Mouse (Mus musculus) left cerebral cortex, adult 11 months (tissue): ENCODE data around the gene Kdm3a.

Experiments used
- DNase-seq: peaks from one replicate; pipeline ENCODE4 v3.0.0; 2022; ENCODE audit warnings: low spot score

Gene Kdm3a

DNA sequence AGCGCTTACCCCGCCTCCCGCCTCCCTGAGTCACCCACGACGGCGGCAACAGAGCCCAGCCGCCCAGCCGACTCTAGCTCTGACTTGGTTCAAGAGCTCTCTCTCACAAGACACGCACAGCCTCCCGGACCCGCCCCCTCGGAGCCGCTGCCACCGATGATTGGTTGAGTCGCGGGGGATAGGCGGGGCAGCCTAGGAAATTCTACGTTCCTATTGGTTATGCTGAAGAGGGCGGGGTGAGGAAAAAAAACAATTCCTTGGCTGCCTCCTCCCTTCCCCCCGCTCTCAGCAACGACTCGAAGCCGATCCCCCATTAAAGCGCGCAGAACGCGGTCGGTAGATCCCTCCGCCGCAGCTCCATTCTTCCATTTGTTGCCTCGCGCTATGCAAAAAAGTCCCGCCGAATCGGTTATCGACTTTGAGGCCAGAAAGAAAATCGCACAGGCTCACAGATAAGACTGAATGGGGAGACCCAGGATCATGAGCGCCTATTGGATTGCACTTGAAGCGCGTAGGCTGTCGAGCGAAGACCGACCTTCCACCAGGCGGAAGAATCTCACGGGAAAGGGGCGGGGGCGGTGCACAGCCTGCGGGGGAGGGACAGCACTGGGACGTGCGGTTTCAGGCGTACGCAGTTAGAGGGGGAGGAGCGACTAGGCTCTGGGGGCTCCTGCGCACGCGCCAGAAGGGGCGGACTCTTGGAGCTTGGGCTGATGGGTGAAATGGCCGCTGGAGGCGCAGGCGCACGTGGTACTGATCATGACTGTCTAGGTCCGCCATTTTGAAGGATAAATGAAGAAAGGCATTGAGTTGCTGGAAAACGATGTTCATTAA is at the start of gene Kdm3a:
Gene Kdm3a (minus strand): TSS at position 162 of the 834 bp plus-strand sequence.
- DNase-seq = peak; percentile 97

DNA sequence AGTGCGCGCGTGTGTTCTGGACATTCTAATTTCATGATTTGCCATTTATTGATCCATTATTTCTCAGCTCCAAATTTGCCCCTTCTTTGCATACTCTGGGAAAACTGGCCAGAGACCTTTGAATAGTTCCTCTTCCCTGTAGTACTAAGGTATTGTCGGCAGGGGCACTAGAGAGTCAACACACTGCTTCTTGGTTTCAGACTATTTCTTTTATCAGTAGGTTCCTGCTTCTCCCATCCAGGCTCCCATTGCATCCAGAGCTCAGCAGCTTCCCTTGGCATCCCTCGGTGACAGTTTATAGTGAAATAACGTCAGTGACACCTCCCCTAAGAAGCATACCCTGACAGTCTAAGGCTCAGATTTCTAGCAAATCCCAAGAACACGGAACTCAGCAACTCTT is 46.1 kb upstream of the Kdm3a start:
- no peak for DNase-seq

DNA sequence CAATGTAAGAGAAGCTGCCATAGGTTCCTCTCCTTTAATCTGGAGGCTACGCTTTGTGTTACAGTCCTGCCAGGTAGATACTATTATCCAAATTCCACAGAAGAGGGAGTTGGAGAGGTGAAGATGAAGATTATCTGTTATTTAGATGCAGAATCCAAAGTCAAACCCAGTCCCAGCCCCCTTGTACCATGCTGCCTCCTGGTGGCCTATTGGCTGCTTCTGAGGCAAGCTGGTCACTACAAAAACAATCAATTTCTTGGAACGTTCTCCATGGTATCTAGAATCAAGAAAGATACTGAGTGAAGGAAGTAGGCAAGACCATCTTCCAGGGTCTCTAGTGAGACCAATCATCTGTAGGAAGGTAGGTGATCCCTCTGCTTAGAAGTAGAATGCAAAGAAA is 40.4 kb upstream of the Kdm3a start:
- DNase-seq = no peak

DNA sequence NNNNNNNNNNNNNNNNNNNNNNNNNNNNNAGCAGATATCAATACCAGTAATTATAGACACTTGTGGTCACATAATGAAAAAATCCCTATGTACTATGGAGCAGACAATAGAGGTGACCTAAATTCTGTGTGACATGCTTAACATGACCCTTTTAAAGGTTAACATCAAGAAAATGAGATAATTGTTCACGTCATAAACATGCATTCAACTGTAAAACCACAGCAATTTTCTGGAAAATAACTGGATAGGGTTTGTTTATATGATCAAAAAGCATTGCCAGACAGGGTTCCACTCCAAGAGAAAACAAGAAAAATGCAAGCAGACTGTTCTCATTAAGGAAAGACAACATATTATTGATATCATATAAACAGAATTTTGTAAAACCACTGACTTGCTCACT is 31.7 kb upstream of the Kdm3a start:
- no peak for DNase-seq

DNA sequence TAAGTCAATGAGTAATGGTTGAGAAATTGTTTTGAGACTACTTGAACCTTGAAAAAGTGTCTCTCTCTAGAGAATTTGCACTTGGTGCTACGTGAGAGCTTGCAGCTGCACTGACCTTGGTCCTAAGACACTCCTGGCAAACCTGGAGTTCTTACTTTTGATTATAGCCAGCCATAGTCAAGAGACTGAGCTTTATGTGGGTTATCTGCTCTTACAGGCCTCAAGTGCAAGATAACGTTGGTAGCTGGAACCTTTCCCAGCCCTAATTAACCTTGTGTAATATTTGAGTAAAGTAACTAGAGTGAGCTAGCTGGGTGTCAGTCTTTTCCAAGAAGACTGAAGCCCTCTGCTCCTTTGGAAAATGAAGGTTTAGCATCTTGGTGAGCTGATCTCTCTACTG is 25.5 kb upstream of the Kdm3a start:
- DNase-seq = no peak

DNA sequence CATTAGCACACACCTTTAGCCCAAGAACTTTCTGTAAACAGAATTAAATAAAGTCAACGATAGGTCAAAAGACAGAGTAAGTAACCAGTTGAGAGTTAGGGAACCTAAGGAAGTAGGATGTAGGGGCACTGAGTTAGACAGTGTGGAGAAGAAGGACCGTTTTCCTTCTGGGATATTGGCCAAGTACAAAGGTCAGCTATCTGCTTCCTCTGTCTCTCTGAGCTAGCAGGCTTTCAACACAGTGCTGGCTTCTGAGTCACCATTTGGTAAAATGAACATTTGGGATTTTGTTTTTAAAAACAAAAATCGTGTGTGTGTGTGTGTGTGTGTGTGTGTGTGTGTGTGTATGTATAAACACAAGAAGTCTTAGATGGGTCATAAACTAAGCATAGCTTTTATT is 23.0 kb upstream of the Kdm3a start:
- DNase-seq = no peak

DNA sequence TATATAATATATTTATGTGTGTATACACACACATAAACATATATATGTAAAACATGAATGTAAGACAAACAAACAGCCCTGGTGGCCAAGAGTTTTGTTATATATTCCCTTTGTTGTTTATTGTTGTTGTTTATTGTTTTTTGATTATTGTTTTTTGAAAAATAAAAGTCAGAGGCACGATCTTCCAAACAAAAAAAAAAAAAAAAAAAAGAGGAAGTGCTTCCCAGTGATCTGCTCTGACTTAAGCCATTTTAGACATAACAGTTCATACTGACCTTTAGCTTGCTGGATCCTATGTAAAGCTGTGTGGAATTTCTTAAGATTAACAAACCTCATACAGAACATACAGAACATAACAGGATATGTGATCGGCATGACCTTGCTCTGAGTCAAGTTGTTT is 19.1 kb upstream of the Kdm3a start:
- no peak for DNase-seq

DNA sequence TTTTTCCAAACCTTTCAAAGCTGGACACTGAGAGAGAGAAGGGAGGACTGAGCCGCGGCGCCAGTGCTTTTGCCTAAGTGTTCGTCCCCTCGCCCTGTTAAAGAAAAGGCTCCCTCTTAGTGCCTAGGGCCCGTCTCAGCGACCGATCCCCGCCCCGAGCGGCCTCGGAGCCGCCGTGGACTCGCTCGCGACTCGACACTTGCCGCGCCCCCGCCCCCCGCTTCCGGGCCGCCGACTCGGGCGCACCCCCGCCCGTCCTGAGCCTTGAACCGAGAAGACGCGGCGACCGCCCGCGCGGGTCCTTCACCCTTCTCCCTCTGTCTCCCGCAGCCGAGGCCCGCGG is 333 bp downstream of the Kdm3a start:
- DNase-seq = no peak

DNA sequence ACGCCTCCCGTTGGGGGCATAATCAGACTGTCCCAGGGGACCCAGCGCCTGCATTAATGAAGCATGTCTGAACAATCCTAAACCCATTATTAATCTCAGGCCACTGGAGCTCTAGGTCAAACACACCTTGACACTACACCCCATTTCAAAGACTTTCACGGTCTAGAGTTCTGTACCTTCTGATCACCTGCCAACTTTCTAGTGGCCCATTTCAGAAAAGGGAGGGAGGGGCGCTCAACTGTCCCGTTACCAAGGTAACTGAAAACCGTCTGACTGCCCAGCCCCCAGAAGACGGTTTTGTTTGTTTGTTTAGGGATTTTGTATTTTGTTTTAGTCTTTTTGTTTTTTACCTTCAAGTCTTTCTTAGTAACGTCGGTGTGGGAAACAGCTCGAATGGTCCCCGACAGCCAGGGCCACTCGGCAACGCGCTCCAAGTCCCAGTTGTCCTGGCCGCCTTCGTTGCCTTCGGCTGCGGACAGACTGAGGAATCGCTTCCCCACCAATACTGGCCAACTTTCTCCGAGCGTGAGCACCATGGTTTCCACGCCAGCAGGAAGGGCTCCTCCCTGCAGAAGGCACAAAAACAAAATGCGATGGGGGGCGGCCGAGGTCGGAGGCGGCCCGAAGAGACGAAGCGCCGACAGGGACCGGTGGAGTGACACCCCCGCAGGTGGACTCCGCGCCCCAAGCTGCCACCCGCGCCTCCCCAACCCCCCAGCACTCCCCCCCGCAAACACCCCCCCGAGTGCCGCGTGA is 906 bp downstream of the Kdm3a start:
- DNase-seq = no peak

DNA sequence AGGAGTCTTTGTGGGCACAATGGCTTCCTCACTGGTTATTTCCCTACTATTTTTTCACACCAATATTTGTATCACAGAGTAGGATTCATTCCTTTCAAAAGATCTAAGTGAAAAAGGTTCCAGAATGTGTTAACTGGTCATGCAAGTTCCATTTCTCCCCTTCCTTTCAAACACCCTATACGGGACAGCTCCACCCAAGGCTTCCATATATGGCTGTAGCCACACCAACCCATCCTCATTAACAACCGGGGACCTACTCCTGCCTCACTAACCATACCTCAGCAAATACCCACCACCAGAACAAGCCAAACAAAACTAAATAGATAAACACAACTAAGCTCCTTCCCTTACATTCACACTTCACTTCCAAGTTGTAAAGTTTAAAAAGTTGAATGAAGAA is 1.6 kb downstream of the Kdm3a start:
- no peak for DNase-seq

DNA sequence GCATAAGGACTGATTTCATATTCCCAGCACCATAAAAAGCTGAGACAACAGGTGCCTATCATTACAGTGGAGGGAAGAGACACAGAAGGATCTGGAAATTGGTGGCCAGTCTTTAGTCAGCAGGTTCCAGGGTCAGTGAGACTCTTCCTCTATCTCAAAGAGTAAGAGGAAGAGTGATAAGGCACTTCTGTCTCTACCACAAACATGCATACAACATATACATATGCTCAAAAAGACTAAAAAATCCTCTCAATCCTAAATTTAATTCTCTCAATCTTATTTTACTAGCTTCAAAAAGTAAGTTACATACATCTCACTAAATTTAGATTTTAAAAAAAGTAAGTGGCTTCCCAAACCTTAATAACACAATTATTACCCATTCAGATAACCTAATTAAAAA is 5.5 kb downstream of the Kdm3a start:
- DNase-seq = no peak

DNA sequence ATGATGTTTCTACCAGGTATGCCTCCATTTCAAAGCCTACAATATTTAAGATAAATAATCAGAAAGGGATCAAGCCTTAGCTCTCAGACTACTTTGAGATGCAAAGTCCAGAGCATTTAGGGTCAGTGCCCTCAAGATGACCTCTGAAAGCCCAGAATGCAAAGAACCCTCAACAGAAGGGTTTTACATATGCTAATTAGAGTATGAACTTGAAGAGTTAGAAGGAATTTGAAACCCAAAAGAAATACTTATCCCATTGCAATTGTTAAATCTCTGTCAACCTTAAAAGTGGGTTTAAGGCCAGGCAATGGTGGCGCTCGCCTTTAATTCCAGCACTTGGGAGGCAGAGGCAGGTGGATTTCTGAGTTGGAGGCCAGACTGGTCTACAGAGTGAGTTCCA is 6.8 kb downstream of the Kdm3a start:
- no peak for DNase-seq

DNA sequence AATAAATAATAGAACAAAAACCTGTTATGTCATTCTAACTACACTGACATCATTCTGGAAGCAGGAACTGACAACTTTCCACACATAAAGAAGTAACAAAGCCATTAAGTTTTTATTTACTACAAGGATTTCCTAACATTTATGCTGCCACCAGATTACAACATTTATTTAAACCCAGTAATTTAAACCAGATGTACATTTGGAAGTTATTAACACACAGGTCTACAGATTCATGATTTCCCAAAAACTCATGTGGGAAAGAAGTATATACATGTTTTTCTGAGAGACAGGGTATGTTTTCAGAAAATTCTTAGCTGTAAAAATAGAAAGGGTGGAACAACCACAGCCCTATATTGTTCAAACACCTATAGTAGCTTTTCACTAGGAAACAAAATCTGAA is 8.1 kb downstream of the Kdm3a start:
- no peak for DNase-seq

DNA sequence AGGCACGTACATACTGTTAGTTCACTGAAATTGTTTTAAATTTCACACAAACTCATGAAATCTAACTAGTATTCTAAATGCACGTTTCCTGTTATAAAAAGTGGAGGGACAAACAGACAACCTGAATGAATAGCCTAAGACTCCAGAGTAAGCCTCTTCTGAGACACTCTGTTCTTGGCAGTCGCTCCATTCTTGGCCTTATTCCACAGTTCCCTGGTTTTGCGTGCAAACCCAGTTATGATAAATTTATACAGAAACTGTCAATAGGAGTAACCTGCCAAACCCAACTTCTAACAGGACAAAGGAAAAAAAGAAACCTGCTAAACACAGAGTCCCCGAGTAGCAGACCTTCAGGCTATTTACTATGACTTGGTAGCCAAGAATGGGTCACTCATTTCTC is 10.8 kb downstream of the Kdm3a start:
- no peak for DNase-seq

DNA sequence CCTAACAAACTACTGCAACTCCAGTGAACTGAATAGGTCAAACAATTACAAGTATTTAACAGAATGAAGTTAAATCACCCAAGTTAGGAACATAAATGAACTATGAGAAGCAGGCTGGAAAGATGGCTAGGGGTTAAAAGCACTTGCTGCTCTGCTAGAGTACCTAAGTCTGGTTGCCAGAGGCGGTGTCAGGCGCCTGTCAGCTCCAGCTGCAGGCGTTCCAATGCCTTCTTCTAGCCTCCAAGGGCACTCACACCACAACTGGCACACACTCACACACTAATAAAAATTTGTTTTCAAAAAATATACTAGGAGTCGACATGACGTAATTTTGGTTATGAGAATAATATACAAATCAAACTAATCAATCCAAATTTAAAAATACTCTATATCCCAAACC is 11.2 kb downstream of the Kdm3a start:
- DNase-seq = no peak

DNA sequence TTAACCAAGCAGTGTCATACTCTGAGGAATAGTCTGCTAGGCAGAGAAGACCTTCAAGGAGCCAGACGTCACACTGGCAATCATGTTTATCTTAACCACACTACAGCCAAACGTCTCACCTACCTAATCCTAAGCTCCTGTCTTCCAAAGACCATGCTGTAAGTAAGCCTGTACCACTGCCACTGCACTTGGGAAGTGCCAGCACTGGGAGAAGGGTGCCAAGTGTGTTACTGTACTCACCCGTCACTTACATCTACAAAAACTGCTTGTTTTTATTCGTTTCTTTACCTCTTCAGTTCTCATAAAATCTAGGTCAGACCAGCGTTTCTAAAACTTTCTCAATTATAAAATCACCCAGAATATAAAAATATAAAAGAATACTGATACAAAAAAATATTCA is 15.8 kb downstream of the Kdm3a start:
- DNase-seq = no peak

DNA sequence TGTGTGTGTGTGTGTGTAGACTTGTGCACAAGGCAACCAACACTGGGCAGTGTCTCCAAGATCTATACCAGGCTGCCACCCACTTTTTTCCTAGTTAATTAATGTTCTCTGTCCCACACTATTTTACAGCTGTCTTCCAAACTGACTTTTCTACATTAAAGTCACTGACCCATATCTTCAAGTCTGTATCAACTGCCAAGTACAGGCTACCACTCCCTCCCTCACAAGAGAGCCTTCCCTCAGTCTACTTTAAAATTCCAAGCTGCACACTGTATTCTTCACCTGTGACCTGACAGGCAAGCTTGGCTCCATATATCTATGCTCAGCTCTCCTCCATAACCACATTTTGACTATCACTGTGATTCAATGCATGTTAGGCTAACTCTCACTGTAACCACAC is 19.6 kb downstream of the Kdm3a start:
- DNase-seq = no peak

DNA sequence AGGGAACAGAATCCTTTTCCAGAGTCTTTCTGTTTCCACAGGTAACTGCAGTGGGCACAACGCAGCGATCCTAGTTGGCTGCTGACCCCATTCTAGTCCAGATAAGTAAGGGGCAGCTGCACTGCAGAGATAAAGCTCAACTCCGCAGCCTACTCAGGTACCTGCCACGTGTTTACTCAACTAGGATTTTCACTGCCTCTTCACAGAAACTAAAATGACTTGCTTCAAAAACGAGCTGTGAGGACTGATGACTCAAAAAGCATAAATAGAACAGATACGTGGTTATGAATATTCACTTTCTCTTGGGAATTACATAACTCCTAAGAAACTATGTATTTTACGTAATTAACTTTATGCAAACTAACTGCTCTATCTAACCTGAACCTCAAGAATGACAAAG is 22.8 kb downstream of the Kdm3a start:
- DNase-seq = peak; percentile 49

DNA sequence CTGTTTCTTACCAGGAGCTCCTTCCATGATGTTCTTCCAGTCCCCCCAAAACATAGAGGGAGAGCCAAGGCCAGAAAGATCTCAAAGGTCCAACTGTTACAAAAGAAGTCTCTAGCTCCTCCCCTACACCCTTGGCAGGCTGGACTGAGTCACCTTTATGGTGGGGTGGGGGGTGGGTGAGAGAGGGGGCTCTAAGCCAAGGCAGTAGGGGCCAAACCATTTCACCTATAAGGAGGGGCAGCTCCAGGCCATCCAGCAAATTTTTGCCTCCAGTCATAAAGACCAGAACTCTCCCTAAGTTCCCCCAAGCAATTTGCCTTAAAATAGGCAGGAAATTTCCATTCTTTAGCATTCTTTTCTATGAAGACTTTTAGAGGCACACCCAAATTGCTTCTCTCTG is 23.8 kb downstream of the Kdm3a start:
- DNase-seq = no peak

DNA sequence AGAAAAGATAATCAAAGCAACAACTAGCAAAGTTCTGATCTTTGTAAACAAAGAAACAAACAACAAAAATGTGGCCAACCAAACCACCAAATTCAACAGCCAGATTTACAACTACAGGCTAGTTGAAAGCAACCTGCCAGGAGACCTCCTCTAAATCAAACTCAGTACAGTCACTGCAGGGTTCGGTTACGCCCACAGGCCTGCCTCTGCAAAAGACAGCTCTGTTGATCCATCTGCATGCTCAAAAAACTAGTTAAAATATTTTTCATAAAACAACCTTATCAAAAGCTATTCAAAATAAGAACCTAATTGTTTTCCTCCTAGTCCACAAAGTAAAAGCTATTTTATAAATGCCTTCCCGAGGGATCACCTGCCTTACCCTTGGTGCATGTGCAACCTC is 25.0 kb downstream of the Kdm3a start:
- no peak for DNase-seq

DNA sequence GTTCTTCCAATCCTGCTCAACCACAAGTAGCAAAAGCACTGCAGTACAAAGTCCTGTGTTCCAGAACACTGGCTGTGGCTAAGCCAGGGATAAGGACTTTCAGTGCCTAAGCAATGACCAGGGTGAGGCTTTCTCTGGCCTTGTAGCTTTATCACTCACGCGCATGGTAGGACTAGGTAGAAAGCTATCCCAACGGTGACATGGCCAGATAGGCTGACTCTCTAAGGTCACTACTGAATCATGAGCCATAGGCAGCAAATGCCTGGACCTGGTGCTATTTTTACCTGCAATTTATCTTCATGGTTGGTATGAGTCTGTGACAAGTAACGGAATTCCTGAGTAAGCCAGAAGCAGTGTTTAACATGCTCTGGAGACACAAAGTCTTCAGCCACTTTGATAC is 42.6 kb downstream of the Kdm3a start:
- no peak for DNase-seq

DNA sequence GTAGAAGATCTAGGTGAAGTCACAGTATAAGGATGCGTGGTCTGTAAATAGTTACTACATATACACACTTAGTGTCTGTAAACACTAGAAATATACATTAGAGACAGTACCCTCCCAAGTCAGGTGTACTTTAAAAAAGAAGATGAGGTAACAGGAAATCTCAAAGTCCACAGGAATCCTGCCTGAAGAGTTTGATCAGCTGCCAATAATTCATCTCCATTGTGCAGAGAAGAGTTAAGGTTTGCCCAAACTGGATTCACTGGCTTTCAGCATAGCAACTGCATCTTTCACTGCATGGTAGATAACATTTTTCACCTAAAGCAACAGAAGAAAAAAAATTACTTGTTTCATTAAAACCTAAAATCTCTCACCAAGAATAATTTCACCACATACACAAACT is 43.4 kb downstream of the Kdm3a start:
- DNase-seq = no peak

DNA sequence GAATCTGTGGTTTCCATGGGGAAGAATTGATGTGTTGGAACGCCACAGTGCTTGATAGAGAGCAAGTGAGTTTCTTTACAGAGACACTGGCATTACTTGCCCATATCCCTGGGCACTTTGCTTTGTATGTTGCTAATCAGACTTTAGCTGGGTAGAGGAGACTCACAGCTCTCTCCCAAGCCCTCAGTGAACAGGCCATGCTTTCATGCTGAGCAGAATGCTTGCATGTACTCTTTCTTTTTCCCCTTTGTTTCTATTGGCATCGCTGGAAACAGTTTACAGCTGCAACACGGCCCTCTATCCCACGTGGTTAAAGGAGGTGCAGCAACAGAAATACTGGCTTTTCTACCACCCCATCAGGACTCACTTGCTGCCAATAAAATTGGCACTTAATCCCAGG is 49.6 kb downstream of the Kdm3a start:
- no peak for DNase-seq

DNA sequence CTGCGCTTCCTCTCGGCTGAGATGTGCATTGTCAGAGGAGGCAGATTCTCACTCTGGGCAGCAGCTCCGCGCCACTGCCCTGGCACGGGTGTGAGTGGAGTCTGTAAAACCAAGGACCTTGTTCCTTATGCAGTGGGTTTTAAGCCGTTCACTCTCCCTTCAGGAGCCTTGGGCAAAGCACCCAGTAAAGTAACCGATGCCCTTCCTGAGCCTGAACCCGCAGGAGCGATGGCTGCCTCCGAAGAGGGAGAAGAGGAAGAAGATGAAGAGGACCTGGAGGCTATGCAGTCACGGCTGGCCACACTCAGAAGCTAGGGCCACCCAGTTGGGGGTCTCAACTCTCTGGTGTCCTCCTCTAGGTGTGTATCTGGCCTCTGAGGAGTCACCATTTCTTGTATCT is 53.3 kb downstream of the Kdm3a start:
- DNase-seq = no peak
